Mouse (Mus musculus): ENCODE results near the gene Lhx6.

GRCm38 (mm10) chr2:36035413-36036081 lies 69.7 kb downstream of the Lhx6 start:
- TF ChIP-seq EP300 (IDR thresholded peaks at IDR 0.05; ENCODE audit: low read depth) (no peak), CTCF (IDR thresholded peaks at IDR 0.05; ENCODE audit: low read depth) (no peak)
